Mouse (Mus musculus) liver, embryonic 16.5 days (tissue): ENCODE data around the gene Stat5a. TPM values are rescaled to one million over a fixed set of nuclear protein-coding genes. Genes with fewer than 3 reads are reported as not detected.

ENCODE experiments used
- ATAC-seq: fragments of 200-750 bp; cut with Nextera tagmentation; 2 replicates; pipeline ENCODE4 v1.8.0; 2017; ENCODE audit warnings: low read depth, mild to moderate bottlenecking, moderate number of reproducible peaks, moderate library complexity
- H3K27ac ChIP-seq: fragments of 300-500 bp; sonication (generic); 2 replicates; pipeline ENCODE4 v1.5.1; 2014; ENCODE audit warnings: mild to moderate bottlenecking, low read length
- H3K27me3 ChIP-seq: fragments of 300-500 bp; sonication (generic); 2 replicates; pipeline ENCODE4 v1.6.1; 2014; ENCODE audit warnings: low read depth, low read length, mixed read lengths; ENCODE audit not compliant: control insufficient read depth, insufficient read depth
- H3K36me3 ChIP-seq: fragments of 300-500 bp; sonication (generic); 2 replicates; pipeline ENCODE4 v1.6.1; 2014; ENCODE audit warnings: mild to moderate bottlenecking; ENCODE audit not compliant: control insufficient read depth, insufficient read depth
- H3K4me1 ChIP-seq: fragments of 300-500 bp; sonication (generic); 2 replicates; pipeline ENCODE4 v1.6.1; 2014; ENCODE audit warnings: low read depth, low read length, mixed read lengths; ENCODE audit not compliant: control insufficient read depth
- H3K4me2 ChIP-seq: fragments of 300-500 bp; sonication (generic); 2 replicates; pipeline ENCODE4 v1.6.1; 2014; ENCODE audit warnings: low read depth, low read length, mixed read lengths
- H3K4me3 ChIP-seq: fragments of 300-500 bp; sonication (generic); 2 replicates; pipeline ENCODE4 v1.5.1; 2014; ENCODE audit warnings: low read depth, mild to moderate bottlenecking, low read length
- H3K9ac ChIP-seq: fragments of 300-500 bp; sonication (generic); 2 replicates; pipeline ENCODE4 v1.6.1; 2014; ENCODE audit warnings: low read depth, low read length
- H3K9me3 ChIP-seq: fragments of 300-500 bp; sonication (generic); replicated peaks from 2 replicates; pipeline ENCODE4 v1.6.1; 2016; ENCODE audit warnings: low read length; ENCODE audit not compliant: control insufficient read depth
- WGBS: fragments of 180-500 bp; shearing (Covaris S2); extraction: QIAGEN DNeasy Blood & Tissue Kit; methylation state at CpG from one replicate; pipeline ENCODE4 v1.1.7; 2014; ENCODE audit not compliant: insufficient replicate concordance; 5-methylcytosine and 5-hydroxymethylcytosine counted together
- polyA plus RNA-seq: library from polyadenylated mRNA; unstranded; fragments of >200 nt; fragmentation: Nextera tagmentation; extraction: Ambion mirVana; gene quantifications from 2 replicates; pipeline ENCODE4 v1.2.1, GENCODE M21; 2015

Gene Stat5a
- polyA plus RNA-seq, 1 experiment from 2014 or later, result 8.1 TPM

GRCm38 (mm10) chr11:100819626-100820025, 39.5 kb upstream of the Stat5a start:
- Histone ChIP-seq H3K4me2 (peak overlapping the region; percentile 11; the same call in 1 of the 2 replicates), H3K27me3 (no peaks in the 10 kb centered on the region), H3K4me1 (peaks cover 68% of the 10 kb centered on the region), H3K9me3 (no peaks in the 10 kb centered on the region), H3K27ac (0 out of 2 replicates have a peak overlapping the region, but pooled peaks have one; percentile 16), H3K36me3 (no peaks in the 10 kb centered on the region), H3K4me3 (no peak overlapping the region), H3K9ac (no peak overlapping the region)
- 30% methylated on average over 16 of the region's 16 CpGs for WGBS
- peak; percentile 27 for ATAC-seq

GRCm38 (mm10) chr11:100820047-100820446, 39.1 kb upstream of the Stat5a start:
- ATAC-seq, result no peak
- H3K4me2 ChIP-seq, result no peak overlapping the region

GRCm38 (mm10) chr11:100821605-100822220, 37.4 kb upstream of the Stat5a start:
- H3K27ac ChIP-seq, result no peak overlapping the region; the same call in 1 of the 2 replicates
- peak overlapping the region; percentile 4; the same call in 1 of the 2 replicates for H3K4me2 ChIP-seq
- no peaks in the 10 kb centered on the region for H3K36me3 ChIP-seq
- peaks cover 55% of the 10 kb centered on the region for H3K4me1 ChIP-seq
- H3K9ac ChIP-seq, result no peak overlapping the region
- no peak for ATAC-seq
- no peaks in the 10 kb centered on the region for H3K9me3 ChIP-seq
- WGBS, result 73% methylated on average over 13 of the region's 13 CpGs
- no peaks in the 10 kb centered on the region for H3K27me3 ChIP-seq
- H3K4me3 ChIP-seq, result no peak overlapping the region; the same call in 1 of the 2 replicates

More at GRCm38 (mm10) chr11:100820047-100820446, 39.1 kb upstream of the Stat5a start:
- peaks cover 67% of the 10 kb centered on the region for H3K4me1 ChIP-seq
- no peak overlapping the region for H3K9ac ChIP-seq
- no peaks in the 10 kb centered on the region for H3K9me3 ChIP-seq
- H3K27me3 ChIP-seq, result no peaks in the 10 kb centered on the region
- H3K27ac ChIP-seq, result no peak overlapping the region
- no peaks in the 10 kb centered on the region for H3K36me3 ChIP-seq
- H3K4me3 ChIP-seq, result no peak overlapping the region
- 78% methylated on average over 8 of the region's 8 CpGs for WGBS

- H3K27ac ChIP-seq, result peak overlapping the region; percentile 69
- ATAC-seq, result no peak; the same call in 1 of the 2 replicates
- no peak overlapping the region for H3K9ac ChIP-seq
- 21% methylated on average over 12 of the region's 12 CpGs for WGBS
- peak overlapping the region; percentile 4; the same call in 1 of the 2 replicates for H3K4me2 ChIP-seq
- H3K4me3 ChIP-seq, result peak overlapping the region; percentile 27; the same call in 1 of the 2 replicates
- no peaks in the 10 kb centered on the region for H3K9me3 ChIP-seq
- peaks cover 54% of the 10 kb centered on the region for H3K4me1 ChIP-seq
- no peaks in the 10 kb centered on the region for H3K36me3 ChIP-seq
- H3K27me3 ChIP-seq, result no peaks in the 10 kb centered on the region
Observed at GRCm38 (mm10) chr11:100822365-100822764, 36.8 kb upstream of the Stat5a start.

- 27% methylated on average over 8 of the region's 8 CpGs for WGBS
- Histone ChIP-seq H3K4me1 (peaks cover 42% of the 10 kb centered on the region), H3K36me3 (no peaks in the 10 kb centered on the region), H3K27me3 (no peaks in the 10 kb centered on the region), H3K4me2 (no peak overlapping the region), H3K9me3 (no peaks in the 10 kb centered on the region), H3K27ac (no peak overlapping the region), H3K9ac (no peak overlapping the region), H3K4me3 (no peak overlapping the region)
- no peak; the same call in 1 of the 2 replicates for ATAC-seq
Observed at GRCm38 (mm10) chr11:100823543-100824313, 35.4 kb upstream of the Stat5a start.

GRCm38 (mm10) chr11:100824496-100824895, 34.7 kb upstream of the Stat5a start:
- Histone ChIP-seq H3K27me3 (no peaks in the 10 kb centered on the region), H3K4me1 (peaks cover 42% of the 10 kb centered on the region), H3K36me3 (no peaks in the 10 kb centered on the region), H3K4me2 (no peak overlapping the region), H3K4me3 (no peak overlapping the region), H3K27ac (no peak overlapping the region), H3K9ac (no peak overlapping the region), H3K9me3 (no peaks in the 10 kb centered on the region)
- ATAC-seq, result no peak
- WGBS, result 63% methylated on average over 7 of the region's 7 CpGs

- Histone ChIP-seq H3K27me3 (no peaks in the 10 kb centered on the region), H3K36me3 (no peaks in the 10 kb centered on the region), H3K9ac (no peak overlapping the region), H3K9me3 (no peaks in the 10 kb centered on the region), H3K4me3 (no peak overlapping the region), H3K27ac (no peak overlapping the region), H3K4me2 (no peak overlapping the region), H3K4me1 (peaks cover 40% of the 10 kb centered on the region)
- no peak for ATAC-seq
- 64% methylated on average over 9 of the region's 9 CpGs for WGBS
Observed at GRCm38 (mm10) chr11:100825451-100825850, 33.7 kb upstream of the Stat5a start.

GRCm38 (mm10) chr11:100826161-100826866, 32.8 kb upstream of the Stat5a start:
- Histone ChIP-seq H3K36me3 (no peaks in the 10 kb centered on the region), H3K27me3 (no peaks in the 10 kb centered on the region), H3K4me2 (no peak overlapping the region), H3K9ac (no peak overlapping the region), H3K4me1 (peaks cover 37% of the 10 kb centered on the region), H3K4me3 (no peak overlapping the region), H3K9me3 (no peaks in the 10 kb centered on the region), H3K27ac (no peak overlapping the region)
- 58% methylated on average over 13 of the region's 13 CpGs for WGBS
- ATAC-seq, result no peak
